Mouse (Mus musculus) ovary, adult 10 weeks (tissue): ENCODE measurements around the gene Farsa. TPM values are rescaled to one million over a fixed set of nuclear protein-coding genes. Genes with fewer than 3 reads are reported as not detected.

ENCODE experiments used
- polyA plus RNA-seq: library from polyadenylated mRNA; stranded (reverse); fragments of 350-450 nt; fragmentation: Illumina TruSeq; extraction: RNeasy Lipid Tissue Mini Kit (QIAGEN cat#74804); gene quantifications from one replicate; pipeline ENCODE4 v1.2.3, GENCODE M21; 2014

Farsa gene
- polyA plus RNA-seq, result 4.1 TPM

GRCm38 (mm10) chr8:84856864-84857441 is at the start of gene Farsa:
Gene Farsa, plus strand, starts transcription at chr8:84856989.

GRCm38 (mm10) chr8:84822723-84823122 is 34.1 kb upstream of the Farsa start, which contains the start of gene Dand5:
Gene Dand5, minus strand, starts transcription at chr8:84822823.

GRCm38 (mm10) chr8:84831490-84831889 is 25.3 kb upstream of the Farsa start, which contains the start of gene Gadd45gip1:
Gene Gadd45gip1, plus strand, starts transcription at chr8:84831522.

GRCm38 (mm10) chr8:84840248-84840999 is 16.4 kb upstream of the Farsa start, which contains the start of gene Rad23a:
Gene Rad23a, minus strand, starts transcription at chr8:84840665.

GRCm38 (mm10) chr8:84846722-84847572 is 9.8 kb upstream of the Farsa start, which contains the start of gene Calr:
Gene Calr, minus strand, starts transcription at chr8:84846934.

GRCm38 (mm10) chr8:84871376-84872308 is 14.9 kb downstream of the Farsa start, which contains the start of gene Syce2:
Gene Syce2, plus strand, starts transcription at chr8:84872111.

GRCm38 (mm10) chr8:84893709-84894134 is 36.9 kb downstream of the Farsa start, which contains the start of gene Gcdh:
Gene Gcdh, minus strand, starts transcription at chr8:84893921.

GRCm38 (mm10) chr8:84901752-84902151 is 45.0 kb downstream of the Farsa start, which contains the start of gene Klf1:
Gene Klf1, plus strand, starts transcription at chr8:84901928.

GRCm38 (mm10) chr8:84908421-84909161 is 51.8 kb downstream of the Farsa start, which contains the start of gene Dnase2a:
Gene Dnase2a, plus strand, starts transcription at chr8:84908560.

Other genes starting within 250 kb of the Farsa start
- gene Ier2, start 194.1 kb upstream of the Farsa start, polyA plus RNA-seq, result 2.1 TPM
- 10.8 TPM for gene Trmt1, start 170.7 kb upstream of the Farsa start, polyA plus RNA-seq
- gene Nacc1, start 169.1 kb upstream of the Farsa start, polyA plus RNA-seq, result 2.3 TPM
- not detected for gene Lyl1, start 155.5 kb upstream of the Farsa start, polyA plus RNA-seq
- gene G430095P16Rik, start 134.0 kb upstream of the Farsa start, polyA plus RNA-seq, result not detected
- gene Nfix, start 56.6 kb upstream of the Farsa start, polyA plus RNA-seq, result 44.0 TPM
- gene Dand5, start 34.2 kb upstream of the Farsa start, polyA plus RNA-seq, result 2.4 TPM
- 1.1 TPM for gene Gadd45gip1, start 25.5 kb upstream of the Farsa start, polyA plus RNA-seq
- gene Rad23a, start 16.3 kb upstream of the Farsa start, polyA plus RNA-seq, result 3.2 TPM
- gene Calr, start 10.1 kb upstream of the Farsa start, polyA plus RNA-seq, result 1,005 TPM
- gene Syce2, start 15.1 kb downstream of the Farsa start, polyA plus RNA-seq, result 32.4 TPM
- gene Gcdh, start 36.9 kb downstream of the Farsa start, polyA plus RNA-seq, result 32.8 TPM
- gene Klf1, start 44.9 kb downstream of the Farsa start, polyA plus RNA-seq, result not detected
- 2.5 TPM for gene Dnase2a, start 51.6 kb downstream of the Farsa start, polyA plus RNA-seq
- gene Mast1, start 80.4 kb downstream of the Farsa start, polyA plus RNA-seq, result not detected
- gene Rtbdn, start 90.0 kb downstream of the Farsa start, polyA plus RNA-seq, result not detected
- gene Gm49661, start 112.4 kb downstream of the Farsa start, polyA plus RNA-seq, result not detected
- gene Prdx2, start 112.6 kb downstream of the Farsa start, polyA plus RNA-seq, result 36.9 TPM
- 2.6 TPM for gene Rnaseh2a, start 112.8 kb downstream of the Farsa start, polyA plus RNA-seq
- 0.34 TPM for gene Junb, start 121.7 kb downstream of the Farsa start, polyA plus RNA-seq
- 2.3 TPM for gene Hook2, start 133.6 kb downstream of the Farsa start, polyA plus RNA-seq
- gene Best2, start 157.5 kb downstream of the Farsa start, polyA plus RNA-seq, result not detected
- 6.7 TPM for gene Asna1, start 168.3 kb downstream of the Farsa start, polyA plus RNA-seq
- gene Trir, start 169.8 kb downstream of the Farsa start, polyA plus RNA-seq, result 5.3 TPM
- gene Tnpo2, start 179.9 kb downstream of the Farsa start, polyA plus RNA-seq, result 14.1 TPM
- gene Fbxw9, start 203.1 kb downstream of the Farsa start, polyA plus RNA-seq, result 1.5 TPM
- gene Gm5741, start 211.0 kb downstream of the Farsa start, polyA plus RNA-seq, result not detected
- gene Dhps, start 214.8 kb downstream of the Farsa start, polyA plus RNA-seq, result 19.0 TPM
- gene Wdr83os, start 223.8 kb downstream of the Farsa start, polyA plus RNA-seq, result 2.8 TPM
- 1.00 TPM for gene Wdr83, start 224.3 kb downstream of the Farsa start, polyA plus RNA-seq
- gene Man2b1, start 226.3 kb downstream of the Farsa start, polyA plus RNA-seq, result 6.1 TPM